Mouse (Mus musculus): ENCODE data around the gene Cd81.

DNA sequence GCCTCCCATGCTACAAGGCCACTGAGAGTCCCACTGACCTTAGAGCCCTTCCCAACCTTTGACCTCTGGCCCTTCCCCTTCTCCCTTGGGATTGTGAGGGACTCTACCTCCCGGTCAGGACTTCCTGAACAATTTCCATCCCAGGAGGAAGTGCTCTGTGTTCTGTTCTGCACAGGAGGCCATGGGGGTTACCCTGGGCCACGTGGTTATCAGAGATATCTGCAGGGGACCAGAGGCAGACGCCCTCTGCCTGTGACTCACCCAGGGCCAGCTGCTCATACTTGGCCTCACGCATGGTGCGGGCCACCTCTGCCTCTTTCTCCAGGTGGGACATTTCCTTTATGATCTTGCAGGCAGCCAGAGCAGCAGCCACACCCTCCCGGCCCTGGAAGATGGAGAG lies 29.5 kb downstream of the Cd81 start:
- TF ChIP-seq CTCF (IDR thresholded peaks at IDR 0.05; ENCODE audit: borderline replicate concordance, control insufficient read depth, extremely low read depth, insufficient read depth, low read length, poor library complexity), result no peak
- TF ChIP-seq POLR2A (IDR thresholded peaks at IDR 0.05; ENCODE audit: control insufficient read depth, extremely low read depth, insufficient read depth, low read length, poor library complexity), result no peak
